Mouse (Mus musculus): Measurements from ENCODE around the gene Acin1. TPM values are rescaled to one million over a fixed set of nuclear protein-coding genes. Genes with fewer than 3 reads are reported as not detected.
A peak's percentile ranks its signal among the peaks of the same experiment; 100 is the strongest.

Acin1 gene
- polyA plus RNA-seq, 1 experiment from 2014 or later = 112 TPM

GRCm38 (mm10) chr14:54660009-54660408 lies 26.7 kb downstream of the Acin1 start:
- H3K36me3 ChIP-seq (ENCODE audit: control insufficient read depth, insufficient read depth, low read length) = peaks cover 97% of the 10 kb centered on the region
- no peak for ATAC-seq (replicated peaks; ENCODE audit: low FRiP score, low TSS enrichment, low read depth)
- 84% methylated on average over 2 of the region's 2 CpGs for WGBS

GRCm38 (mm10) chr14:54653496-54653895 lies 33.2 kb downstream of the Acin1 start:
- Histone ChIP-seq H3K27me3 (replicated peaks; ENCODE audit: control insufficient read depth, insufficient read depth, low read length) (no peaks in the 10 kb centered on the region), H3K27ac (ENCODE audit: low read depth) (peak overlapping the region; percentile 58), H3K4me2 (ENCODE audit: low read length) (peak overlapping the region; percentile 74), H3K9me3 (ENCODE audit: control insufficient read depth, low read length) (no peaks in the 10 kb centered on the region), H3K4me3 (ENCODE audit: low read depth, low read length) (peak overlapping the region; percentile 75), H3K9ac (ENCODE audit: low read length) (peak overlapping the region; percentile 90), H3K36me3 (ENCODE audit: control insufficient read depth, insufficient read depth, low read length) (peaks cover 71% of the 10 kb centered on the region), H3K4me1 (replicated peaks; ENCODE audit: control insufficient read depth, insufficient read depth, low read length) (peaks cover 16% of the 10 kb centered on the region)
- DNase-seq (ENCODE audit: low spot score) (peak; percentile 94), ATAC-seq (replicated peaks; ENCODE audit: low FRiP score, low TSS enrichment, low read depth) (peak; percentile 83)
- WGBS = under 1% methylated on average over 12 of the region's 12 CpGs

More at GRCm38 (mm10) chr14:54660009-54660408, 26.7 kb downstream of the Acin1 start:
- Histone ChIP-seq H3K4me2 (ENCODE audit: low read length) (no peak overlapping the region), H3K4me1 (replicated peaks; ENCODE audit: control insufficient read depth, insufficient read depth, low read length) (no peaks in the 10 kb centered on the region), H3K4me3 (ENCODE audit: low read depth, low read length) (no peak overlapping the region), H3K9ac (ENCODE audit: low read length) (no peak overlapping the region), H3K27me3 (replicated peaks; ENCODE audit: control insufficient read depth, insufficient read depth, low read length) (no peaks in the 10 kb centered on the region), H3K27ac (ENCODE audit: low read depth) (no peak overlapping the region), H3K9me3 (ENCODE audit: control insufficient read depth, low read length) (no peaks in the 10 kb centered on the region)
- DNase-seq (ENCODE audit: low spot score) = no peak

GRCm38 (mm10) chr14:54652787-54653186 lies 33.9 kb downstream of the Acin1 start:
- peak overlapping the region; percentile 58 for H3K27ac ChIP-seq (ENCODE audit: low read depth)
- peak overlapping the region; percentile 90 for H3K9ac ChIP-seq (ENCODE audit: low read length)
- peaks cover 17% of the 10 kb centered on the region for H3K4me1 ChIP-seq (replicated peaks; ENCODE audit: control insufficient read depth, insufficient read depth, low read length)
- H3K36me3 ChIP-seq (ENCODE audit: control insufficient read depth, insufficient read depth, low read length) = peaks cover 71% of the 10 kb centered on the region
- DNase-seq (ENCODE audit: low spot score) (no peak), ATAC-seq (replicated peaks; ENCODE audit: low FRiP score, low TSS enrichment, low read depth) (no peak)
- peak overlapping the region; percentile 75 for H3K4me3 ChIP-seq (ENCODE audit: low read depth, low read length)
- 0% methylated on average over 7 of the region's 7 CpGs for WGBS
- H3K4me2 ChIP-seq (ENCODE audit: low read length) = peak overlapping the region; percentile 74
- no peaks in the 10 kb centered on the region for H3K27me3 ChIP-seq (replicated peaks; ENCODE audit: control insufficient read depth, insufficient read depth, low read length)
- no peaks in the 10 kb centered on the region for H3K9me3 ChIP-seq (ENCODE audit: control insufficient read depth, low read length)

GRCm38 (mm10) chr14:54651556-54651955 lies 35.2 kb downstream of the Acin1 start:
- Histone ChIP-seq H3K4me3 (ENCODE audit: low read depth, low read length) (no peak overlapping the region), H3K27me3 (replicated peaks; ENCODE audit: control insufficient read depth, insufficient read depth, low read length) (no peaks in the 10 kb centered on the region), H3K27ac (ENCODE audit: low read depth) (no peak overlapping the region), H3K9ac (ENCODE audit: low read length) (no peak overlapping the region), H3K9me3 (ENCODE audit: control insufficient read depth, low read length) (no peaks in the 10 kb centered on the region), H3K4me1 (replicated peaks; ENCODE audit: control insufficient read depth, insufficient read depth, low read length) (peaks cover 17% of the 10 kb centered on the region), H3K4me2 (ENCODE audit: low read length) (no peak overlapping the region), H3K36me3 (ENCODE audit: control insufficient read depth, insufficient read depth, low read length) (peaks cover 72% of the 10 kb centered on the region)
- ATAC-seq (replicated peaks; ENCODE audit: low FRiP score, low TSS enrichment, low read depth) (no peak), DNase-seq (ENCODE audit: low spot score) (no peak)
- 83% methylated on average over 4 of the region's 4 CpGs for WGBS

DNA sequence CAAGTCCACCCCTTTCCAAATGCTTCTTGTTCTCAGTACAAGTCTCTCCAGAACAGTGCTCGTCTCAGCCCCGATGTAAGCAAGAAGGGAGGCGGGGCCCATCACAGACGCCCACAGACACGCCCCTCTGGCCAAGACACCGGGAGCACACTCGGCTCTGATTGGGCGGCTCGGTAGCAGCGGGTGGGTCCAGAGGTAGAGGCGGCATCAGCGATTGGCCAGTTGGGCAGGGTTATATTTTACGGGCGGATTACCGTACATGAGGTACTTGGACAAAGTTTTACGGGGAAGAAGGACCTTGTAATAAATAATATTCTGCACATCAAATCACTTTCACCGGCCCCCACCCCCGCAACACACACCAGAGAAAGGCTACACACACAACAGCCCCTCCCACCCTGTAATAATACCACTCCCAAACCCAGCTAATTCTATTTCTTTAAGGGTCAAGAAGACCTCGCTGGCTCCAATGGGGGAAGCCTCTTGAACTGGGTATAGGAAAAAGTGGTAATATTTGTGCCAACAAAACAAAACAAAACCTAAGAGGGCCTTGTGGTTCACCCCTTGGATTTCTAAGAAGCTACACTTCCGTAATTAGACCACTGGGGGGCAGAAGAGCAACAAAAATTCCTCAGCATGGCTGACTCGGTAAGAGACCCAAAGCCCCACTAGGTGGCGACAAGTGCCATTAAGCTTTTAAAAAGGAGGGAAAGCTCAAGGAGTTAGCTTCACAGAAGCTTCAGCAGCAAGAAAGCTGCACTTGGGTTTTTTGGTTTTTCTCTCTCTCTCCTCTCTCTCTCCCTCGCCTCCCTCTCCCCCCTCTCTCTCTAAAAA lies 35.9 kb downstream of the Acin1 start:
- H3K27me3 ChIP-seq (replicated peaks; ENCODE audit: control insufficient read depth, insufficient read depth, low read length) = no peaks in the 10 kb centered on the region
- no peak overlapping the region for H3K4me2 ChIP-seq (ENCODE audit: low read length)
- no peak overlapping the region for H3K9ac ChIP-seq (ENCODE audit: low read length)
- peaks cover 72% of the 10 kb centered on the region for H3K36me3 ChIP-seq (ENCODE audit: control insufficient read depth, insufficient read depth, low read length)
- H3K27ac ChIP-seq (ENCODE audit: low read depth) = no peak overlapping the region
- no peak overlapping the region for H3K4me3 ChIP-seq (ENCODE audit: low read depth, low read length)
- peak; percentile 91 for DNase-seq (ENCODE audit: low spot score)
- no peaks in the 10 kb centered on the region for H3K9me3 ChIP-seq (ENCODE audit: control insufficient read depth, low read length)
- ATAC-seq (replicated peaks; ENCODE audit: low FRiP score, low TSS enrichment, low read depth) = peak; percentile 41
- peaks cover 17% of the 10 kb centered on the region for H3K4me1 ChIP-seq (replicated peaks; ENCODE audit: control insufficient read depth, insufficient read depth, low read length)
- WGBS = 62% methylated on average over 23 of the region's 23 CpGs

- Histone ChIP-seq H3K36me3 (ENCODE audit: control insufficient read depth, insufficient read depth, low read length) (peaks cover 85% of the 10 kb centered on the region), H3K27ac (ENCODE audit: low read depth) (no peak overlapping the region), H3K4me2 (ENCODE audit: low read length) (no peak overlapping the region), H3K9ac (ENCODE audit: low read length) (no peak overlapping the region), H3K9me3 (ENCODE audit: control insufficient read depth, low read length) (no peaks in the 10 kb centered on the region), H3K27me3 (replicated peaks; ENCODE audit: control insufficient read depth, insufficient read depth, low read length) (no peaks in the 10 kb centered on the region), H3K4me3 (ENCODE audit: low read depth, low read length) (no peak overlapping the region), H3K4me1 (replicated peaks; ENCODE audit: control insufficient read depth, insufficient read depth, low read length) (peaks cover 8% of the 10 kb centered on the region; the same call in 1 of the 2 replicates)
- WGBS = 77% methylated on average over 4 of the region's 4 CpGs
- no peak for ATAC-seq (replicated peaks; ENCODE audit: low FRiP score, low TSS enrichment, low read depth)
- no peak for DNase-seq (ENCODE audit: low spot score)
These were observed 38.8 kb downstream of the Acin1 start for GRCm38 (mm10) chr14:54647900-54648299.

DNA sequence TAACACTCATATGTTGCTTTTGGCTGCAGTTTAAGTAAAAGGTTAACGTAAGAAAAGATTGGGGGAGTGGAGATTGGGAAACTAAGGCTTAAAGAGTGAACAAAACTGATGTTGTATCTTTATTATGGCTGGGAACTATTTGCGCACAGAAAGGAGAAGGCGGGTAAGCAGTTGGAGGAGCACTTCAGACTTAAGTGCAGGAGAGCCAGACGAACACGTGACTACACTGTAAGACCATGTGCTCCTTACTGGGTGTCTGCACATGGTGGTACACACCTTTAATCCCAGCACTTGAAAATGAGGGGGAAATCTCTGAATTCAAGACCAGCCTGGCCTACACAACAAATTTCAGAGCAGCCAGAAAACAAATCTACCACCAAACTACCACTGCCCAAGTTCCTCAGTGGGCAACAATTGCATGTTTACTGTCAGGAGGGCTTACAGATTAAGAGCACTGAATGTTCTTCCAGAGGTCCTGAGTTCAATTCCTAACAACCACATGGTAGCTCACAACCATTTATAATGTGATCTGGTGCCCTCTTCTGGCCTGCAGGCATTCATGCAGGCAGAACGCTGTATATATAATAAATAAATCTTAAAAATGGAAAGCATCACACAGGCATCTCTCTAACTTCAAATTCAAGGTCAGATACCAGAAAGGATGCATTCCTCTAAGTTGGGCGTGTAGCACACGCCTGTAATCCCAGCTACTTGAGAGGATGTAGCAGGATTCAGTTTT lies 39.7 kb downstream of the Acin1 start:
- Histone ChIP-seq H3K4me3 (ENCODE audit: low read depth, low read length) (no peak overlapping the region), H3K4me1 (replicated peaks; ENCODE audit: control insufficient read depth, insufficient read depth, low read length) (peaks cover 5% of the 10 kb centered on the region; the same call in 1 of the 2 replicates), H3K9me3 (ENCODE audit: control insufficient read depth, low read length) (no peaks in the 10 kb centered on the region), H3K27me3 (replicated peaks; ENCODE audit: control insufficient read depth, insufficient read depth, low read length) (no peaks in the 10 kb centered on the region), H3K4me2 (ENCODE audit: low read length) (no peak overlapping the region), H3K36me3 (ENCODE audit: control insufficient read depth, insufficient read depth, low read length) (peaks cover 93% of the 10 kb centered on the region), H3K9ac (ENCODE audit: low read length) (no peak overlapping the region), H3K27ac (ENCODE audit: low read depth) (no peak overlapping the region)
- WGBS = 90% methylated on average over 8 of the region's 8 CpGs
- DNase-seq (ENCODE audit: low spot score) (no peak), ATAC-seq (replicated peaks; ENCODE audit: low FRiP score, low TSS enrichment, low read depth) (no peak)

DNA sequence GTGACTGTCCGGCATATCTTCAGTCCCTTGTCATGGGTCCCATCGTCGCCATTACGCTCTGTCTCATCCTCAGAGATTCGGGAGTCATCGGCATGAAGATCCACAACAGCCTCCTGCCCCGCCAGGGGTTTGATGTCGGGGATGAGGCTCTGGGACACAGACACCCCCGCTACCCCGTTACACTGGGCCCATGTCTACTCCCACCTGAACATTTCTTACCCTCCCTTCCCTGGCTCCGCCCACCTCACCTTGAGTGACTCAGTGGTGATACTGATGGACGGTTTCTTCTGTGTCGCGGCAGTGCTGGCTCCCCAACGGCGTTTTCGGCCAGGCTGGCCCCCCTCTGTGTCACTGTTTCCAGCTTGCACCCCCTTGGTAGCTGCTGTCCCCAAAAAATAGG lies 40.3 kb downstream of the Acin1 start:
- no peak overlapping the region for H3K4me2 ChIP-seq (ENCODE audit: low read length)
- no peak overlapping the region for H3K9ac ChIP-seq (ENCODE audit: low read length)
- ATAC-seq (replicated peaks; ENCODE audit: low FRiP score, low TSS enrichment, low read depth) (no peak), DNase-seq (ENCODE audit: low spot score) (no peak)
- no peaks in the 10 kb centered on the region for H3K9me3 ChIP-seq (ENCODE audit: control insufficient read depth, low read length)
- no peak overlapping the region for H3K27ac ChIP-seq (ENCODE audit: low read depth)
- WGBS = 92% methylated on average over 17 of the region's 17 CpGs
- no peak overlapping the region for H3K4me3 ChIP-seq (ENCODE audit: low read depth, low read length)
- H3K36me3 ChIP-seq (ENCODE audit: control insufficient read depth, insufficient read depth, low read length) = peaks cover 92% of the 10 kb centered on the region
- H3K4me1 ChIP-seq (replicated peaks; ENCODE audit: control insufficient read depth, insufficient read depth, low read length) = 0 out of 2 replicates have a peak, but pooled peaks cover 5% of the 10 kb centered on the region
- no peaks in the 10 kb centered on the region for H3K27me3 ChIP-seq (replicated peaks; ENCODE audit: control insufficient read depth, insufficient read depth, low read length)
